Mouse (Mus musculus) subcutaneous adipose tissue, adult 2 months (tissue): Measurements from ENCODE around the gene Gm20479. TPM values are rescaled to one million over a fixed set of nuclear protein-coding genes. Genes with fewer than 3 reads are reported as not detected.

Experiments
- polyA plus RNA-seq: library from polyadenylated mRNA; depleted of rRNA; stranded (reverse); fragments of >200 nt; gene quantifications from 2 replicates; pipeline ENCODE4 v1.2.3, GENCODE M21; 2012; ENCODE audit warnings: low replicate concordance; rRNA removed

Gm20479 gene
- 3.5 TPM in 1 of 2 replicates, not detected in the other for polyA plus RNA-seq

DNA sequence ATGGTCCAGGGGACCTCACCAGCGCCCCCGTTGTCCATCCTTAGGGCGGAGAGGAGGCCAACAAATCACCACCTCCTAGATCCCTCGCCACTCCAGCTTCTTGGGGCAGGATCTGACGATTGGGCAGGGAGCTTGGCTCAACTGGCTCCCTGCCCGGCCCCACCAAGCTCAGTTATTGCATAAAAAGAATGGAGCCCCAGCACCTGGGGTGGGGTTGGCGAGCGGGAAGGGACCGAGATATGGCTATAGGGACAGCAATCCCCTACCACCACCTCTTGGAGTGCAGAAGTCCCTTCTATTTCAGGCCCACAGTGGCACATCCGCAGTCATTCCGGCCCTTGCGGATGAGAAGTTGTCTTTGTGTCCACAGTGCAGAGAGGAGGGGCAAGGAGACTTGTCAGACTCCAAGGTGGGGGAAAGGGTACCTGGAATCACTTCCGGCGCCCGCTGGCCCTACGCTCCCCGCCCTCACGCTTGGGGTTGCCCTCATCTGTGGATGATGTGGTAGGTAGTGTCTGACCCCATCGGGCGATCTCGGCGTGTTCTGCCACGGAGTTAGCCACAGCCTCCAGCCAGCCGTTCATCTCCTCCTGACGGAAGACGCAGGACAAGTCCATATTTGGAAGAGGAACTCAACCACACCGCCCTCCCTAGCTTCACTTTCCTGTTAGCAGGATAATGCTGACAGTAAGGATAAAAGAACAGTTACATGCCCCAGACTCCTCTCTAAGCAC lies at the start of gene Gm20479:
Gene Gm20479 (minus strand): TSS at position 559 of the 734 bp plus-strand sequence.

DNA sequence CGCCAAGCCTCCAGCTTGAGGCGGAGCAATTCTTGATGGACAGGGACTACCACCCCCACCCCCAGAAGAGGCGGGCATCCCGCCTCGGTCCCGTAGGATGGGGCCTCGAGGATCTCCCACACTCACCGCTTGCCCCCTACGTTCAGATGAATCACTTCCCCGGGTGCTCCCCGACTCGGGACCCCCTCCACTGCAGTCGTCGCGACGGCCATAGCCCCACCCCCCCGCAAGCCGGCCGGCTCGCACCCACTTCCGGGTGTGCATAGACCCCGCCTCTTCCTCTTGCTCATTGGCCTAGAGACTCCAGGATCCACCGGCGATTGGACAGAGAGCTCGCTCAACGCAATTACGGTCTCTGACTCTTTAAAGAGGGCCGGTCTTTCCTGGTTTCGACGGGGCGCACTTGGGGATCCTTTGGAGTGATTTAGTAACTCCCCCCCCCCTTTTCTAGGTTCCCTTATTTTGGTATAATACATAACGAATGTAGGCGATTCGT lies 1.4 kb downstream of the Gm20479 start, which contains the start of gene Shkbp1:
Gene Shkbp1 (minus strand): TSS at position 275 of the 496 bp plus-strand sequence.

DNA sequence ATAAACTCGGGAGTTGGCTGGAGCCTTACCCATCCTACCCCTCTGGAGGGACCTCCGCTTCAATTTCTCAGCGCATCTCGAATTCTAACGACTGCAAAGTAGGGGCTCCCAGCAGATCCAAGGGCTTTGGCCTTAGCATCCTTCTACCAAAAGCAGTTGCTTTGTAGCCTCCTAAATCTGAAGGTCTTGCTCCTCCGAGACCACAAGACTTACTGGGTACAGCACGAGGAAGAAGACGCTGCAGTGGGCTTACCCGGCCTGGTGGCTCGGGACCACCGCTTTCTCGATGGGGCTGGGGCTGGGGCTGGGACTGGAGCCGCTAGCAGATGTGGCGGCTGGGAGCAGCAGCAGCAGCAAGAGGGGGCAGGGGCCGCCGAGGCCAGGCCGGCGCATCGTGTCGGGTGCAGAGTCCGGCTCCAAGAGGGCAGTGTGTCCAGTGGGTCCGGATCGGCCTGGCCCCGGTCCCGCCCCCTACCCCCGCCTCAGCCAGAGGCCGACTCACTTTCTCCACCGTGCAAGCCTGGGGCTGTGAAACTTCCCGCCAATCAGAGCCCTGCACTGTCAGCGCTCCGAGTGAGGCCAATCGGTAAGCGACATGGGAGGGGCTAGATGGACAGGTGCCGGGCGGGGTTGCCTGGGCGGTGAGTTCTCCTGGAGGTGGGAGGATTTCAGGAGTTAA lies 19.9 kb downstream of the Gm20479 start, which contains the start of gene Ltbp4:
Gene Ltbp4 (minus strand): TSS at position 518 of the 679 bp plus-strand sequence.

Other genes starting within 250 kb of the Gm20479 start
- gene Cyp2f2, start 237.5 kb downstream of the Gm20479 start, polyA plus RNA-seq, result 9.0 and 14.8 TPM in 2 replicates
- not detected in 2 replicates for gene Cyp2t4, start 203.7 kb downstream of the Gm20479 start, polyA plus RNA-seq
- gene Egln2, start 190.6 kb downstream of the Gm20479 start, polyA plus RNA-seq, result 83.5 and 96.6 TPM in 2 replicates
- gene Rab4b, start 178.5 kb downstream of the Gm20479 start, polyA plus RNA-seq, result 77.9 and 79.4 TPM in 2 replicates
- 0.17 TPM in 1 of 2 replicates, not detected in the other for gene Gm21983, start 176.3 kb downstream of the Gm20479 start, polyA plus RNA-seq
- gene Mia, start 176.3 kb downstream of the Gm20479 start, polyA plus RNA-seq, result 1.1 TPM in 1 of 2 replicates, not detected in the other
- gene BC024978, start 161.6 kb downstream of the Gm20479 start, polyA plus RNA-seq, result 20.1 and 21.9 TPM in 2 replicates
- gene Snrpa, start 161.1 kb downstream of the Gm20479 start, polyA plus RNA-seq, result 111 and 233 TPM in 2 replicates
- 7.3 and 14.0 TPM in 2 replicates for gene Itpkc, start 128.8 kb downstream of the Gm20479 start, polyA plus RNA-seq
- gene Coq8b, start 124.4 kb downstream of the Gm20479 start, polyA plus RNA-seq, result 50.2 and 54.2 TPM in 2 replicates
- gene Numbl, start 99.0 kb downstream of the Gm20479 start, polyA plus RNA-seq, result 30.1 and 76.4 TPM in 2 replicates
- gene Ltbp4, start 19.7 kb downstream of the Gm20479 start, polyA plus RNA-seq, result 418 and 455 TPM in 2 replicates
- gene Shkbp1, start 1.4 kb downstream of the Gm20479 start, polyA plus RNA-seq, result 52.2 and 84.5 TPM in 2 replicates
- 0.20 and 1.8 TPM in 2 replicates for gene Sptbn4, start 90.3 kb upstream of the Gm20479 start, polyA plus RNA-seq
- gene Blvrb, start 90.6 kb upstream of the Gm20479 start, polyA plus RNA-seq, result 102 and 175 TPM in 2 replicates
- gene Sertad3, start 116.3 kb upstream of the Gm20479 start, polyA plus RNA-seq, result 13.2 and 20.4 TPM in 2 replicates
- gene Sertad1, start 129.5 kb upstream of the Gm20479 start, polyA plus RNA-seq, result 20.8 and 33.0 TPM in 2 replicates
- gene Prx, start 141.9 kb upstream of the Gm20479 start, polyA plus RNA-seq, result 1.5 and 2.9 TPM in 2 replicates
- 0.66 and 1.7 TPM in 2 replicates for gene Hipk4, start 165.8 kb upstream of the Gm20479 start, polyA plus RNA-seq
- 117 and 156 TPM in 2 replicates for gene Pld3, start 195.8 kb upstream of the Gm20479 start, polyA plus RNA-seq
- 17.1 and 28.1 TPM in 2 replicates for gene 2310022A10Rik, start 195.8 kb upstream of the Gm20479 start, polyA plus RNA-seq
- 195 and 320 TPM in 2 replicates for gene Akt2, start 234.1 kb upstream of the Gm20479 start, polyA plus RNA-seq